Mouse (Mus musculus) heart, embryonic 13.5 days (tissue): Measurements from ENCODE around the gene Aftph. TPM values are rescaled to one million over a fixed set of nuclear protein-coding genes. Genes with fewer than 3 reads are reported as not detected.
A peak's percentile ranks its signal among the peaks of the same experiment; 100 is the strongest.

Experiments used
- ATAC-seq: fragments of 200-750 bp; cut with Nextera tagmentation; 2 replicates; pipeline ENCODE4 v1.8.0; 2017; ENCODE audit warnings: moderate TSS enrichment; ENCODE audit not compliant: insufficient number of reproducible peaks, low FRiP score, low TSS enrichment; ENCODE audit errors: extremely low read depth
- H3K27ac ChIP-seq: fragments of 300-500 bp; sonication (generic); replicated peaks from 2 replicates; pipeline ENCODE4 v1.5.1; 2015; ENCODE audit warnings: moderate library complexity, mild to moderate bottlenecking, inconsistent platforms
- H3K27me3 ChIP-seq: fragments of 300-500 bp; sonication (generic); replicated peaks from 2 replicates; pipeline ENCODE4 v1.6.1; 2015; ENCODE audit warnings: mild to moderate bottlenecking, inconsistent platforms
- H3K36me3 ChIP-seq: fragments of 300-500 bp; sonication (generic); 2 replicates; pipeline ENCODE4 v1.6.1; 2015; ENCODE audit warnings: mild to moderate bottlenecking, inconsistent platforms
- H3K4me1 ChIP-seq: fragments of 300-500 bp; sonication (generic); 2 replicates; pipeline ENCODE4 v1.6.1; 2015; ENCODE audit warnings: inconsistent platforms
- H3K4me2 ChIP-seq: fragments of 300-500 bp; sonication (generic); 2 replicates; pipeline ENCODE4 v1.6.1; 2015; ENCODE audit warnings: inconsistent platforms, mild to moderate bottlenecking, moderate library complexity
- H3K4me3 ChIP-seq: fragments of 300-500 bp; sonication (generic); 2 replicates; pipeline ENCODE4 v1.5.1; 2015; ENCODE audit warnings: moderate library complexity, mild to moderate bottlenecking, inconsistent platforms
- H3K9ac ChIP-seq: fragments of 300-500 bp; sonication (generic); 2 replicates; pipeline ENCODE4 v1.6.1; 2015; ENCODE audit warnings: inconsistent platforms, mild to moderate bottlenecking, moderate library complexity
- H3K9me3 ChIP-seq: fragments of 300-500 bp; sonication (generic); 2 replicates; pipeline ENCODE4 v1.6.1; 2016; ENCODE audit warnings: inconsistent platforms
- WGBS: fragments of 180-500 bp; shearing (Covaris S2); methylation state at CpG from one replicate; pipeline ENCODE4 v1.1.7; 2015; ENCODE audit warnings: mixed read lengths; 5-methylcytosine and 5-hydroxymethylcytosine counted together
- polyA plus RNA-seq: library from polyadenylated mRNA; unstranded; fragments of >200 nt; fragmentation: Nextera tagmentation; extraction: Ambion mirVana; gene quantifications from 2 replicates; pipeline ENCODE4 v1.2.1, GENCODE M21; 2015

The Aftph gene
- polyA plus RNA-seq = 9.5 TPM in 2 replicates

DNA sequence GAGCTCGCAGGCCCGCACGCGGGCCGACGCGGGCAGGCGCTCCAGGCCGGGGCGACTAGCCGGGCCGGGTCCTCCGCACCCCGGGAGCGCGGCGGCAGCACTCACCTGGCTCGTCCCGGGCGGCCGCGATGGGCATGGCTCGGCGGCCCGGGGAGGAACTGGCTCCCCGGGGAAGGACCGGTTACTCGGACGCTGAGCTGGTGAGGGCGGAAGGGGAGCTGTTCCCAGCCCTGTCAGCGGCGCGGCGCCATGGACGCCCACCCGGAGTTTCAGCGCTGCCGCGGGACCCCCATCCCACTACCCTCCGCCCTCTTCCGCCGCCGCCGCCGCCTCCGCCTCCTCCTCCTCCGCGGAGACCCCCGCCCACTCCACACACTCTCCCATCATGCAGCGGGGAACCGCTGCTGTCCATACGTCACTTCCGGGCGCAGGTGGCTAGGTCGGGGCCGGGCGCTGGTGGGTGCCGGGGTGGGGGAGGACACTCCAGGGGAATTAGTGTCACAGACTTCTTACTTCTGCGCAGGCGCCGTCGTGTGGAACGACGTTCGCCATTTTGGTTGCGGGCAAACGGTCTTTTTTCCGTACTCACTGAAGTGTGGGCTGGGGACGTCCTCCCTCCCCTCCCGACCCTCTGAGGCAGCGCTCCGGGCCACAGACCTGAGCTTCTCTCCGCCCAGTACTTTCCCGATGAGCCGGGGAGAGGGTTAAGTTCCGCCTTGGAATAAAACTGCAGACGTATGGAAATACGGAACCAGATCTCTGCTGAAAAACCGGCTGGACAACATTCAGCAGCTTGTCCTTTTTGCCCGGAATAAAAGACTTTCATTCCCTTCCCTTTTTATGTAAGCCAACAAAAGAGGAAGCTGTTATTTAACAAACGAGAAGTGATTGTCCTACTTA, at the start of gene Aftph:
Gene Aftph (minus strand): TSS at position 389 of the 900 bp plus-strand sequence.
- Histone ChIP-seq H3K4me3 (peak within 1 kb of the TSS; percentile 81), H3K36me3 (no peaks in the 10 kb centered on the region), H3K4me2 (peak within 1 kb of the TSS; percentile 91), H3K4me1 (0 out of 2 replicates have a peak, but pooled peaks cover 10% of the 10 kb centered on the region), H3K27ac (peak within 1 kb of the TSS; percentile 97), H3K27me3 (no peaks in the 10 kb centered on the region), H3K9ac (peak within 1 kb of the TSS; percentile 90), H3K9me3 (no peaks in the 10 kb centered on the region)
- WGBS = under 1% methylated on average over 52 of the region's 81 CpGs
- ATAC-seq = peak; percentile 97

DNA sequence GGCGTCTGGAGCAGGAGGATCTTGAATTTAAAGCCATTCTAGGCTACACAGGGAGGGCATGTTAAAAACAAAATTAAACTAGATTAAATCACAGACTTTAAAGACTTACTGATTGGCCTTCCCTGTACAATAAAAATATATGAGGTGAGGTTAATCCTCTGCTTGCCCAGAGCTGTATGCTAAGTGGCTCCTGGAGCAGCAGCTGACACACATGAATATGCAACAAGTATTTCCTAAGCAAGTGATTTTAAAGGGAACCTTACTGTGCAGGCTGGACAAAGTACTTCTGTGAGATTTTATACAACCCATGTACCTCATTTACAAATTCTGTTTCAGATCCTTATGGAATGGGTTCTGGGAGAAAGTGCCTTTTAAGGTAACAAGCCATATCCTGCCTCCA, 47.6 kb upstream of the Aftph start:
- Histone ChIP-seq H3K9me3 (peaks cover 11% of the 10 kb centered on the region), H3K27ac (no peak overlapping the region), H3K4me2 (no peak overlapping the region), H3K4me1 (no peaks in the 10 kb centered on the region), H3K36me3 (no peaks in the 10 kb centered on the region), H3K9ac (no peak overlapping the region), H3K27me3 (no peaks in the 10 kb centered on the region), H3K4me3 (no peak overlapping the region)
- no peak for ATAC-seq
- 60% methylated on average over 1 of the region's 1 CpGs for WGBS

DNA sequence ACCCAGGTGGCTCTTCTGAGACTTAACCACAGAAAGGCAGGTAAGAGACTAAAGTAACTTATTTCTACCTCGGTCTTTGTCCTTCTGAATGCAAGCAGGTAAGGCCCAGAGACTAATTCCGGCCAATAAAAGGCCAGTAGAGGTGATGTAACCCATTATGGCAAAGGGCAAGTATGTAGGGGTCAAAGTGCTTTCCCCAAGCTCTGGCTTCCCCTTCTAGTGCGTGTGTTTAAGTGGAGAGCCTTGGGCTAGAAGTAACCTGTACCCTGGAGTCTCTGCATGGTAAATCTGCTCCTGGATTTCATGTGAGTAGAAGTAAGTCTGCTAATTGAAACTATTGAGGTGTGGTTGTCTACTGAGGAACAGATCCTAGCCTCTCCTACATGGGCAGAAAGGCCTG, 46.7 kb upstream of the Aftph start:
- Histone ChIP-seq H3K4me2 (no peak overlapping the region), H3K4me1 (no peaks in the 10 kb centered on the region), H3K9me3 (peaks cover 11% of the 10 kb centered on the region), H3K27me3 (no peaks in the 10 kb centered on the region), H3K4me3 (no peak overlapping the region), H3K27ac (no peak overlapping the region), H3K9ac (no peak overlapping the region), H3K36me3 (no peaks in the 10 kb centered on the region)
- no peak for ATAC-seq
- WGBS = 78% methylated on average over 3 of the region's 3 CpGs

DNA sequence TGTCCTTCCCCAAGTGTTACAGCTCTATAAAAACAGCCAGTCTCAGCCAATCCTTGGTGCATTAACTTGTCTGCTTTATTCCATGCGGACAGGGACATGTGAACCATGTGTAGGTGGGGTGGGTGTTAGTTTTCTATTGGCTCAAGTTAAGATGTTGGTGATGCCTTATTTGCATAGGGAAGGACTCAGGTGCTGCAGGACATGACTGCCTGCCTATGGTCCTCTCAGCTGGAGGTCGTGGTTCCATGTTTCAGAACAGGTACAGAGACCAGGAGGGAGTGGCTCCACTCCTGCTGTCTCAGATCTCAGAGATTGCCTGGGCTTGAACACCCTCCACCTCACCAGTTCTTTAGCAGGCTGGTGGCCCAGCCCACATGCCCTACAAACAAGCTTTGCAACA, 44.8 kb upstream of the Aftph start:
- no peak for ATAC-seq
- Histone ChIP-seq H3K27me3 (no peaks in the 10 kb centered on the region), H3K4me1 (no peaks in the 10 kb centered on the region), H3K9ac (no peak overlapping the region), H3K36me3 (no peaks in the 10 kb centered on the region), H3K4me3 (no peak overlapping the region), H3K27ac (no peak overlapping the region), H3K4me2 (no peak overlapping the region), H3K9me3 (peaks cover 11% of the 10 kb centered on the region)
- WGBS = 58% methylated on average over 2 of the region's 2 CpGs

DNA sequence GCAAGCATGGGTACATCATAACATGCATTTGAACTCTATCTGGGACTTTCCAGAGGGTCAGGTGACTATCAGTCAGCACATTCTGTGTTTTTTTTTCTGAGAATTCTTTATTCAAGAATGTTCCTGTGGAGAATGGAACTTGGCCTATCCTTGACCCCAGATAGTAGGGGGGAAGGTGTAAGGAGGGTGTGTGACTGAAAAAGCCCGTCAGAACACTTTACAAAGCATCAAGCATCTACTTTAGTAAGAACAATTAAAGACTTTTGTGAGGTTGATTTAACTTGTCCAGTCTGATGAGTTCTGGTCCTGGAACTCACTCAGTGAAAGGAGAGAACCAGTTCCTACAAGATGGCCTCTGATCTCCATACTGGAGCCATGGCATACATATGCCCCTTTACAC, 43.8 kb upstream of the Aftph start:
- Histone ChIP-seq H3K4me3 (no peak overlapping the region), H3K4me2 (no peak overlapping the region), H3K9ac (no peak overlapping the region), H3K36me3 (no peaks in the 10 kb centered on the region), H3K27me3 (no peaks in the 10 kb centered on the region), H3K9me3 (peaks cover 11% of the 10 kb centered on the region), H3K4me1 (no peaks in the 10 kb centered on the region), H3K27ac (no peak overlapping the region)
- WGBS = 67% methylated on average over 1 of the region's 1 CpGs
- ATAC-seq = no peak

DNA sequence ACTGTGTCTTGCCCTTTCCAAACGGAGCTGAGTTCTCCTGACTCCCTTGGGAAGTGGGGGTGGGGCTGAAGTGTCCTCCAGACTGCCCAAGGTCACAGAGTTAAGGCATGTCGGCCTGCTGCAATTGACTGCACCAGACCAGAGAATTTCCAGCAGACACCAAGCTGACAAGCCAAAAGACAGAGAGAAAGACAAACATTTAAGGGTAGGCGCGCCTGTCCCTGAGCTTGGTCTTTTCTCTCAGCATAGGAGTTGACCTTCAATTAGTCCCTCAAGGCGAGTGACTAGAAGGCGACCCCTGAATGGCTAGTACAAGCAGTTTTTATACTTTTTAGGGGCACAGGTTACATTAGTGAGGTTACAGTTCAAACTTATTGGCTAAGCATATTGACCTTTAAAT, 43.4 kb upstream of the Aftph start:
- ATAC-seq = no peak
- Histone ChIP-seq H3K27me3 (no peaks in the 10 kb centered on the region), H3K36me3 (no peaks in the 10 kb centered on the region), H3K4me1 (no peaks in the 10 kb centered on the region), H3K9ac (no peak overlapping the region), H3K4me3 (no peak overlapping the region), H3K9me3 (peaks cover 11% of the 10 kb centered on the region), H3K27ac (no peak overlapping the region), H3K4me2 (no peak overlapping the region)
- 71% methylated on average over 6 of the region's 6 CpGs for WGBS

DNA sequence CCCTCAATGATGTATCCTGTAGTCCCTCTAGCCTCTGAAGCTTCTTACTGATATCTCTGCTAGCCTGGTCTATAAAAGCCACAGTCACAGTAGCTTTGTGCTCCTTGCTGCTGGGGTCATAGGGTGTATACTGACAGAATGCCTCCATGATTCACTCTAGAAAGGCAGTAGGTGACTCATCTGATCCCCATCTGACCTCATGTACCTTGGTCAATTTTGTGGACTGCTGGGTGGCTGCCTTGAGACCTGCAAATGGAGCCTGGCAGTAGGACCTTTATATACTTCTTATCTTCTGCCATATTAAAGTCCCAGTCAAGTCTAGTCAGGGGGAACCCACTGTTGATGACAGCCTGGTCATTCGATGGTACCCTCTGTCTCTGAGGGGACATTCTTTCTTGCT, 42.1 kb upstream of the Aftph start:
- Histone ChIP-seq H3K4me3 (no peak overlapping the region), H3K4me2 (no peak overlapping the region), H3K9me3 (peaks cover 11% of the 10 kb centered on the region), H3K27me3 (no peaks in the 10 kb centered on the region), H3K4me1 (peaks cover 2% of the 10 kb centered on the region; the same call in 1 of the 2 replicates), H3K27ac (no peak overlapping the region), H3K9ac (no peak overlapping the region), H3K36me3 (no peaks in the 10 kb centered on the region)
- ATAC-seq = no peak
- 86% methylated on average over 1 of the region's 1 CpGs for WGBS

DNA sequence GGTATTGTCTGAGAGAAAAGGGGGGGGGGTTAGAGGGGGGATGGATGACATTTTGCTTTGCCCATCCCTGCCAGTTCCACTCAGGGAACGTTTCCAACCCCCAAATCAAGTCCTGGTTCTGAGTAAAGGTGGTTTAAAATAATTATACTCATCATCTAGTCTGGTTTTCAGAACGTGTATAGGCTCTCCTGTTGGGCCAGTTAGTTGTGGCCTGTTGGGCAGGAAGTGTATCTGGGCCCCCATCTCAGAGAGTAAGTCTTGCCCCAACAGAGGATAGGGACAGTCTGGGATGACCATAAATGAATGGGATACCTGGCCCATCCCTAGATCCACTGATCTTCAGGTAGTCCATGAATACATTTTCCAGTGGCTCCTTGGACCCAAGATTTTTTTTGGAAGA, 41.2 kb upstream of the Aftph start:
- Histone ChIP-seq H3K27me3 (no peaks in the 10 kb centered on the region), H3K4me3 (no peak overlapping the region), H3K4me2 (no peak overlapping the region), H3K9me3 (peaks cover 11% of the 10 kb centered on the region), H3K36me3 (no peaks in the 10 kb centered on the region), H3K4me1 (peaks cover 5% of the 10 kb centered on the region; the same call in 1 of the 2 replicates), H3K27ac (no peak overlapping the region), H3K9ac (no peak overlapping the region)
- WGBS = 58% methylated on average over 2 of the region's 2 CpGs
- no peak for ATAC-seq

DNA sequence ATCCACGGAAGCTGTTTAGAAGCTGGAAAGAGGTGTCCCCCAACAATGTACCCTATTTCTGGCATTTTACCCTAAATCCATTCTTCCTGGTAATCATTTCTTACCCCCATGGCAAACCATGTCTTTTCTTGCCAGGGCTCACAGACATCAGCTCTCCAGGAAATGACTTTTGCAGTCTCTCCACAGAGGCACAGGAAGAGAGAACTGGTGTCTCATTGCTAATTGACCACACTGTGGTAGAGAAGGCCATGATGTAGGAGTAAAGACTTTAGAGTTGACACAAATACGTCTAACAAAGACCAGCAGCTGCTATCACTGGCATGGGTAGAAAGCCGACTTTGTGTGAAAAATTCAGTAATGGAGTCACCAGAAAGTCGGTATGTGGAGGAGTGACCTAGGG, 38.9 kb upstream of the Aftph start:
- Histone ChIP-seq H3K27ac (no peak overlapping the region), H3K9ac (no peak overlapping the region), H3K9me3 (peaks cover 11% of the 10 kb centered on the region), H3K36me3 (no peaks in the 10 kb centered on the region), H3K4me2 (no peak overlapping the region), H3K27me3 (no peaks in the 10 kb centered on the region), H3K4me1 (peaks cover 5% of the 10 kb centered on the region; the same call in 1 of the 2 replicates), H3K4me3 (no peak overlapping the region)
- no peak for ATAC-seq
- WGBS = 75% methylated on average over 4 of the region's 4 CpGs

DNA sequence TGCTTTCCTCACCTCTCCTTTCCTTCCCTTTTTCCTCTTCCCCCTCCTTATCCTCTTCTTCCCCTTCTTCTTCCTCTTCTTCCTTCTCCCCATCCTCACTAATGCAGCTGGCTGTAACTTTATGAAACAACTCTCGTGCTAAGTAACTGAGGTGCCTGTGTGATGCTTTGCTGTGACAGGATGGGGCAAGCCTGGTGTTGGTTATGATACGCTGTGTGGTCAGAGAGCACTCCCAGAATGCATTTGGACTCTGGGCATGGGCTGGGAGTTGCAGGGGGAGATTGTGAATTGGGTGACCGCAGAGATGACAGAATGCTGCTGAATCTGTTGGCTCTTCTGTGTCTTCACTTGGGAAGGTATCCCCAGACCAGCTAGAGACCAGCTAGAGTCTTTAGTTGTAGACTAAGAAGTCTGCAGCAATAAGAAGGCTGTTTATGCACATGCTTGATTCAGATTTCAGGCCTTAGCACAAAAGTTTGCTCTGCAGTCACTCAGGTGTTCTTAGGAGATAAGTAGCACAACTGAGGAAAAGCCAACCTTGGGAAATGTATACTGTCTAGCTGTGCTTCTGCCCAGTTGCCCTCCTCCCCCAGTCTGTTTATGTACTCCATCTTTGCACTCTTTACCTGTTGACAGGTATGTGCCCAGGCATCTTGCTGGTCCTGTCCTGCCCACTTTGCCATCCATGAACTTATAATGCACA, 37.6 kb upstream of the Aftph start:
- peaks cover 5% of the 10 kb centered on the region; the same call in 1 of the 2 replicates for H3K4me1 ChIP-seq
- H3K4me3 ChIP-seq = no peak overlapping the region
- no peak overlapping the region for H3K4me2 ChIP-seq
- no peaks in the 10 kb centered on the region for H3K9me3 ChIP-seq
- H3K9ac ChIP-seq = no peak overlapping the region
- ATAC-seq = no peak
- no peaks in the 10 kb centered on the region for H3K27me3 ChIP-seq
- H3K27ac ChIP-seq = no peak overlapping the region
- 78% methylated on average over 3 of the region's 3 CpGs for WGBS
- no peaks in the 10 kb centered on the region for H3K36me3 ChIP-seq

DNA sequence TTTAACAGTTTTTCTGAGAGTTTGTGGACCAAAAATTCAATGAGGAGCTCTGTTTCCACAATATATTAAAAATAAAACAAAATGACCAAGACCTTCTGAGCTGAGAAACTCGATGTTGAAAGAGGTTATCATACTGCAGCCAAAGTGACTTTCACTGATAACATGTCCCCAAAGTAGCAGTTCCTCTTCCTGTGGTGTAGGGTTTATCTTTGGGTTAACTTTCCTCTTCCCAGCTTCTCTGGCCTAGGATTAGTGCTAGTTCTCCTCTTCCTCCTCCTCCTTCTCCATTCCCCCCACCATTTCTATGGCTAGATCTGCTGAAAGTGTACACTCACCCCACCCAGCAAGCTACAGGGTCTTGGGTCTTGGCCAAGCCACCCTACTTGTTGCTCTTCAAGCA, 36.9 kb upstream of the Aftph start:
- no peak overlapping the region for H3K9ac ChIP-seq
- H3K36me3 ChIP-seq = no peaks in the 10 kb centered on the region
- ATAC-seq = no peak
- peaks cover 5% of the 10 kb centered on the region; the same call in 1 of the 2 replicates for H3K4me1 ChIP-seq
- no peak overlapping the region for H3K27ac ChIP-seq
- H3K4me2 ChIP-seq = no peak overlapping the region
- no peaks in the 10 kb centered on the region for H3K27me3 ChIP-seq
- 22% methylated on average over 1 of the region's 1 CpGs for WGBS
- H3K9me3 ChIP-seq = no peaks in the 10 kb centered on the region
- H3K4me3 ChIP-seq = no peak overlapping the region
